Mouse (Mus musculus): Measurements from ENCODE around the gene Pja2. TPM values are rescaled to one million over a fixed set of nuclear protein-coding genes. Genes with fewer than 3 reads are reported as not detected.

Pja2 gene
- polyA plus RNA-seq, 1 experiment from 2014 or later: 15.1 TPM

Small RNA genes within 50 kb of the gene (microRNA-seq; reads per million reads assigned to microRNA genes)
- not detected for gene Gm24194

Measured in liver, embryonic 16.5 days (tissue).